ENCODE assay signal across 14 mouse cellular contexts in genomic region chr11:37153382-37153781, GRCm38 (mm10).
"Had no signal": no experiment of that assay in that cellular context is flagged by ENCODE, and none has a peak within 500 bp of the region (broad histone marks: within the 10 kb centered on the region; RNA-seq: fewer than 3 reads in every experiment).

No protein-coding gene starts in this region.

- H3K9ac ChIP-seq: liver, embryonic 13.5 days; neural tube, embryonic 13.5 days; stomach, embryonic 15.5 days had no signal

- H3K4me2 ChIP-seq: liver, embryonic 13.5 days; neural tube, embryonic 13.5 days; stomach, embryonic 15.5 days had no signal

- H3K9me3 ChIP-seq: liver, embryonic 13.5 days; neural tube, embryonic 13.5 days; stomach, embryonic 15.5 days had no signal

- H3K27me3 ChIP-seq: liver, embryonic 13.5 days; neural tube, embryonic 13.5 days; stomach, embryonic 15.5 days had no signal

- H3K36me3 ChIP-seq: liver, embryonic 13.5 days; neural tube, embryonic 13.5 days; stomach, embryonic 15.5 days had no signal

- H3K4me1 ChIP-seq: liver, embryonic 13.5 days; neural tube, embryonic 13.5 days; stomach, embryonic 15.5 days had no signal

- H3K4me3 ChIP-seq: left cerebral cortex, adult 2 months; liver, embryonic 13.5 days; myocyte; neural tube, embryonic 13.5 days; stomach, embryonic 15.5 days had no signal

- H3K27ac ChIP-seq: liver, embryonic 13.5 days; neural tube, embryonic 13.5 days; stomach, embryonic 15.5 days had no signal

- DNase-seq: kidney, adult 18-20 months; kidney, adult 9 months; kidney, postnatal 14 days; kidney, postnatal 4 days; liver, embryonic 13.5 days; lung, adult 2 months; lung, postnatal 14 days; lung, postnatal 4 days; spleen, adult 18-20 months; thymus, postnatal 25 days had no signal
